Mouse (Mus musculus): Measurements from ENCODE around the gene BC107364. TPM values are rescaled to one million over a fixed set of nuclear protein-coding genes. Genes with fewer than 3 reads are reported as not detected.
A peak's percentile ranks its signal among the peaks of the same experiment; 100 is the strongest.
"Not testable (repeated sequence)": the region's sequence is repeated elsewhere in the genome, so short reads cannot be mapped to it uniquely, and the experiment has no call there.

The BC107364 gene
- total RNA-seq, 2 experiments from 2014 or later: not detected

DNA sequence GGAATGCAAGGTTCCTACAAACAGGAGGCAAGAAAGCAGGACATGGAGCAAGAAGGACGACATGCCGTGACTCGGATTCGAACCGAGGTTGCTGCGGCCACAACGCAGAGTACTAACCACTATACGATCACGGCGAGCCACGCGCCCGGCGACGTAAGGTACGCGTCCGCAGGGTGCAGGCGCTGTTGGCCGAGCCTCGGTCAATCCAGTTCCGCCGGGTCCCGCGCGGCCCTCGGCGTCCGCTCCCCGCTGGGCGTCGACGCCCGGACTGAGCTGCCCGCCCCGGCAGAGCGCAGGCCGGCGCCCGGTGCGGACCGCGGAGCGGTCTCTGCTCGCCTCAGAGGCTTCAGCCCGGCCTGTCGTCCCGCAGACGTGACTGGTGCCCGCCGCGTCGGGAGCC is 5.9 kb upstream of the BC107364 start:
- ATAC-seq (replicated peaks; ENCODE audit: poor library complexity): peak; percentile 29

GRCm38 (mm10) chr3:96451181-96451737 is 847 bp downstream of the BC107364 start:
- peak; percentile 64 for ATAC-seq (replicated peaks; ENCODE audit: poor library complexity)

DNA sequence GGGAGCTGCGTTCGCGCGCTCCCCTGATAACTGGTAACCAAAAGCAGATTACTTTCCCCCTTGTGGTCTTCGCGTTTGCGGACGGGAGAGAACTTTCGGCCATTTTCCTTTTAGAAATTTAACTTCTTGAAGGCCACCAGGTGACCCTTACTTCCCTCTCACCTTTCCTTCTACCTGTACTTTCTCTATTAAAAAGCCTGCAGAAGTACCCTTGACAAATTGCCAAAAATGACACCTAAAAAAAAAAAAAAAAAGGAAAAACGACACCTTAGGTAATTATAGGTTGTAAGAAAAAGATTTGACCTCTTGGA is 1.6 kb downstream of the BC107364 start:
- ATAC-seq (replicated peaks; ENCODE audit: poor library complexity): 0 out of 2 replicates have a peak, but pooled peaks have one; percentile 12

DNA sequence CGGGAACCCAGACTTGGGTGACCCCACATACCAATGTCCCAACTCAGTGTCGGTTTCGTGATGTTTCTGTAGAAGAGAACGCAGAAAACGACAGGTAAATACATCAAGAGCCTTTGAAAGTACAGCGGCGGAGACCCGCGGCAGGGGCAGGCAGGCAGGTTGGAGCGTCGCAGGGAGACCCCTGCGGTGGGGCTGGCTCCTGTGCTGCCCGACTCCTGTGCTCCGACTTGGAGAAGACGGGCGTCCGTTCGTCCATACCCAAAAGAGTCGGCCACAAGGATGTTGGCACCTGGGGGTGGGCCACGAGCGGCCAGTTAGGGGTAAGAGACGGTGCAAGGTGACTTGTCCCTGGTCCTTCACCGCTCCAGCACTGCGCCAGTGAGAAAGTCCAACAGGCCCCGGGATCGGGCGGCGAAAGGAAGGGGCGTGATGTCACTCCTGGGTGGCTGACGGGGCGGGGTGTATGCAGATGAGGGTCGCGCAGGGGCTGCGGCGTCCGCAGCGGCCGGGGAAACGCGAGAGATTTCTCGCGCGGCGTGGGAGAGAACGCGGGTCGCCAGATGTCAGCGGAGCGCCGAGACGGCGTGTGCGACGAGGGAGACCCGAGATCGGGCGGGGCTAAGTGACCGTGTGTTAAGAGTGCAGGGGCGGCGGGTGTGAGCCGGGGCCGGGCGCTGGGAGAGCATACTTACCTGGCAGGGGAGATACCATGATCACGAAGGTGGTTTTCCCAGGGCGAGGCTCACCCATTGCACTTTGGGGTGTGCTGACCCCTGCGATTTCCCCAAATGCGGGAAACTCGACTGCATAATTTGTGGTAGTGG is 2.1 kb downstream of the BC107364 start:
- 0 out of 2 replicates have a peak, but pooled peaks have one; percentile 5 for ATAC-seq (replicated peaks; ENCODE audit: poor library complexity)

DNA sequence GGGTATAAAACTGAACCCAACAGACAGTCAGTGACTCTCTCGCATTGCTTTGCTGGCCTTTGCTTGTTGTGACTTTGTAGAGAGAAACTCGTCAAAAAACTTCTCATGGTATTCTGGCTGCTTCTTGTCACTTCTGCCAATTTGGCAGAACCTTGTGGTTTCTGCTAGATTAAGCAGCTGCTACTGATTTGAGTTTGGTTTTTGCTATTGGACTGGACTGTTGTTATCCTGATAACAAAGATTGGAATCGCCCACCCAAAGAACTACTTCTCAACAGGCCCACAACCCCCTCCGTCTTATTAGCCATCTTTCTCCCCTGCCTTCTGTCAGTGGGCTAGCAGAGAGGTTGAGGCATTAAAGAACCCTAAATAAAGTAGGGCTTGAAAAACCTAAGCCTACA is 6.7 kb downstream of the BC107364 start:
- ATAC-seq (replicated peaks; ENCODE audit: poor library complexity): no peak

DNA sequence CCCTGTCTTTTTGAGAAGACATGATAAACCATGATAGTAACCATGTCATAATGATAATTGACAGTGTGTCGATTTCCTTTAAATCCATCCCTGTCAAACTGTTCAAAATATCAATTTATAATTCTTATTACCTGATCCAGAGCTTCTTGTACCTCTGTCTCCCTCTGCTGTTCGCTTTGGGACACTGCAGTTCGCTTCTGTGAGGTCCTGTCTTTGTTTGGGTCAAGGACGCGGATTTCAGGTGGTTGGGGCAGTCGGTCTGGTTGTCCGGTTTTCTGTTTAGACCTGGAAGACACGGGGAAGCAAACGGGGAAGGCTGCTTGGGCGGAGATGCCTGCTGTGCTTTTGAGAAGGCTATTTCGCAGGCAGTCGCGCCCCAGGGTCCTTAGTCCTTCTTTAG is 11.5 kb downstream of the BC107364 start:
- peak; percentile 73 for ATAC-seq (replicated peaks; ENCODE audit: poor library complexity)

DNA sequence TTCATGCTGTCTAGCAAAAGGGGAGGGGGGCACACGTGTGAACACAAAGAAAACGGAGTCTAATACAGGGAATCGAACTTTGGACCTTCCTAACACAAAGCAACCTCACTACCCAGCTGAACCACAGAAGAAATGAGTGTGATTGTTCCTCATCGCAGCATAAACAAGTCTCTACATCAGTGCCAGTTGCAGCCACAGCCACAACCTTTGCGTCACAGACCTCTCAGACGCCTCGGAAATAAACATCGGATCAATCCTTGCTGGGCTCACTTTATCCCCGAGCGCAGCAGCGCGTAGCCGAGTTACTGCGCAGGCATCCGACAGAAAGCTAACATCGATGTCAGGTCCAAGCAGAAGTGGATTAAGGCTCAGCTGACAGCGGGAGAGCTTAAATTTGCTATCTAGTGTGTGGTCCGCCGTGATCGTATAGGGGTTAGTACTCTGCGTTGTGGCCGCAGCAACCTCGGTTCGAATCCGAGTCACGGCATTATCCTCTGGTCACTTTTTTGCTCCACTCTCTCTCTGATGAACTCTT is 16.5 kb downstream of the BC107364 start:
- peak; percentile 87 for ATAC-seq (replicated peaks; ENCODE audit: poor library complexity)

GRCm38 (mm10) chr3:96432207-96432606 is 19.9 kb downstream of the BC107364 start:
- no peak for ATAC-seq (replicated peaks; ENCODE audit: poor library complexity)

DNA sequence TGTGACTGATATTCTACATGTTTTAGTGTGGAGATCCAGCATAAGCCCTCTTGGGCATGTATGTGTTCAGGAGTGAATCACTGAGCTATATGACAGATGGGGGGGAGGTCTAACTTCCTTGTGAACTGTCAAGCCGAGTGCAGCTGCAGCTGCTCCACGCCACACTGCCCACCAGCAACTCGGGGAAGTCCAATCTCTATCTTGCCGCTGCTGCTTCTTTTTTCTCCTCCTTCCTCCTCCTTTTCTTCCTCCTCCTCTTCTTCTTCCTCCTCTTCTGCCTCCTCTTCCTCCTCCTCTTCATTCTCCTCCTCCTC is 22.3 kb downstream of the BC107364 start:
- ATAC-seq (replicated peaks; ENCODE audit: poor library complexity): no peak

- ATAC-seq (replicated peaks; ENCODE audit: poor library complexity): peak; percentile 83
Measured at GRCm38 (mm10) chr3:96428941-96429818, 22.9 kb downstream of the BC107364 start.

DNA sequence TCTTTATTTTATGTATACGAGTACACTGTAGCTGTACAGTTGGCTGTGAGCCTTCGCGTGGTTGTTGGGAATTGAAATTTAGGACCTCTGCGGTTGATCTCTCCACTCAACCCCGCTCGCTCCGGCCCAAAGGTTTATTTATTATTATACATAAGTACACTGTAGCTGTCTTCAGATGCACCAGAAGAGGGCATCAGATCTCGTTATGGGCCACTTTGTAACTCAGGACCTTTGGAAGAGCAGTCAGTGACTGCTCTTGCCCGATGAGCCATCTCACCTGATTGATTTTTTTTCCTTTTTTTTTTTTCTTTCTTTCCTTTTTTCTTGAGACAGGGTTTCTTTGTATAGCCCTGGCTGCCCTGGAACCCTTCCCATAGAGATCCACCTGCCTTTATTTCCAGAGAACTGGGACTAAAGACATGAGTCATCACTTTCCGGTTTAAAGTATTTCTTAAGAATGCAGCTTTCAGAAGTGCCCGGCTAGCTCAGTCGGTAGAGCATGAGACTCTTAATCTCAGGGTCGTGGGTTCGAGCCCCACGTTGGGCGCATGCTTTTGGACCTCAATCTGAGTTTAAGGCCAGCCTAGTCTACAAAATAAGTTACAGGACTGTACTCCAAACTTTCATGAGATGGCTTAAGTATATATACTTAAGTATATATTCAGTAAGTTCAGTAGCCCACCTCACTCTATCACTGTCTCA is 24.2 kb downstream of the BC107364 start:
- peak; percentile 62 for ATAC-seq (replicated peaks; ENCODE audit: poor library complexity)

- 0 out of 2 replicates have a peak, but pooled peaks have one; percentile 27 for ATAC-seq (replicated peaks; ENCODE audit: poor library complexity)
Measured at GRCm38 (mm10) chr3:96427311-96427710, 24.8 kb downstream of the BC107364 start.

DNA sequence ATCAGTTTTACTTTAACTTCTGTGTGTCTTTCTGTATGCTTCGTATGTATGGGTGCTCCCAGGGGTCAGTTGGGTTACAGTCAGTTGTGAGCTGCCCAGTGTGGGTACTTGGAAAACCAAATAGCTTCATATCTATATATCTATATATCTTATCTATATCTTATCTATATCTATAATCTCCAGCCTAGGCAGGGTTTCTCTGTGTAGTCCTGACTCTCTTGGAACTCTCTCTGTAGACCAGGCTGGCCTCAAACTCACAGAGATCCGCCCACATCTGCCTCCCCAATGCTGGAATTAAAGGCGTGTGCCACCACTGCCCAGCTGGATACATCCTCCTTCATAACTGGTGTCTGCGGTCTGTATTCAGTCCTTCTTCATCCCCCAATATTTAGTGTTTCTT is 25.8 kb downstream of the BC107364 start:
- ATAC-seq (replicated peaks; ENCODE audit: poor library complexity): no peak

GRCm38 (mm10) chr3:96424447-96424846 is 27.7 kb downstream of the BC107364 start:
- ATAC-seq (replicated peaks; ENCODE audit: poor library complexity): not testable (repeated sequence)

DNA sequence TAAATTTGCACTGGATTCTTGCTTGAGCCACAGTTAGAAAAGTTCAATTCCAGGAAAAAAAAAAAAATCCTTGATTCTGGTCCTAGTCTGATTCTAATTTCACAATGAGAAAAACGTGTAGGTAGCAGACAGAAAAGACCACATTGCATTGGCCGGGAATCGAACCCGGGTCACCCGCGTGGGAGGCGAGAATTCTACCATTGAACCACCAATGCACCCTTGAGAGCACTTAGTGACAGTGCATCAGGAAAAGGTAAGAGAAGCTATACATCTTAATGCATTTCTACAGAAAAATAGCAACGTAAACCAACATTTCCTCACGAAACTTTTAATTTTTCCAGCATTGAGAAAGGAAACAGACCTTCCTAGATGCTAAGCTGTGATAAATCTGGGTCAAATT is 28.2 kb downstream of the BC107364 start:
- peak; percentile 54 for ATAC-seq (replicated peaks; ENCODE audit: poor library complexity)

DNA sequence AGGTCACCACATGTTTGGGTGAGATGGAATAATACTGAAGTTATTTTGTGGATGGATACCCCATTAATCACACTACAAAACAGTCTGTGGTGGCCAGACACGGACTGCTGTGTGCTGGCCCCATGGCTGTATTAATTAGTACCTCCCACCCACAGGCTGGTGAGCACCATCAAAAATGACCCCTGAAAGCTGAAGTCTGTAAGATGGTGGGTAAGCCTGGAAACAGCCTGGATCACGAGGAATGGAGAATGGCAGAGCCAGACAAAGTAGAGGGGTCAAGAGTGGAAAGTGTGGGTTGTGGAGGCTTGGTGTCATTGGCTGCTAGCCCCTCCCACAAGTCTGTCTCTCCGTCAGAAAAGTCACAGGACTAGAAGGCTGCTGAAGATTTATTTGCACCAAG is 31.3 kb downstream of the BC107364 start:
- no peak for ATAC-seq (replicated peaks; ENCODE audit: poor library complexity)

- ATAC-seq (replicated peaks; ENCODE audit: poor library complexity): not testable (repeated sequence)
Measured at GRCm38 (mm10) chr3:96418902-96419301, 33.2 kb downstream of the BC107364 start.

DNA sequence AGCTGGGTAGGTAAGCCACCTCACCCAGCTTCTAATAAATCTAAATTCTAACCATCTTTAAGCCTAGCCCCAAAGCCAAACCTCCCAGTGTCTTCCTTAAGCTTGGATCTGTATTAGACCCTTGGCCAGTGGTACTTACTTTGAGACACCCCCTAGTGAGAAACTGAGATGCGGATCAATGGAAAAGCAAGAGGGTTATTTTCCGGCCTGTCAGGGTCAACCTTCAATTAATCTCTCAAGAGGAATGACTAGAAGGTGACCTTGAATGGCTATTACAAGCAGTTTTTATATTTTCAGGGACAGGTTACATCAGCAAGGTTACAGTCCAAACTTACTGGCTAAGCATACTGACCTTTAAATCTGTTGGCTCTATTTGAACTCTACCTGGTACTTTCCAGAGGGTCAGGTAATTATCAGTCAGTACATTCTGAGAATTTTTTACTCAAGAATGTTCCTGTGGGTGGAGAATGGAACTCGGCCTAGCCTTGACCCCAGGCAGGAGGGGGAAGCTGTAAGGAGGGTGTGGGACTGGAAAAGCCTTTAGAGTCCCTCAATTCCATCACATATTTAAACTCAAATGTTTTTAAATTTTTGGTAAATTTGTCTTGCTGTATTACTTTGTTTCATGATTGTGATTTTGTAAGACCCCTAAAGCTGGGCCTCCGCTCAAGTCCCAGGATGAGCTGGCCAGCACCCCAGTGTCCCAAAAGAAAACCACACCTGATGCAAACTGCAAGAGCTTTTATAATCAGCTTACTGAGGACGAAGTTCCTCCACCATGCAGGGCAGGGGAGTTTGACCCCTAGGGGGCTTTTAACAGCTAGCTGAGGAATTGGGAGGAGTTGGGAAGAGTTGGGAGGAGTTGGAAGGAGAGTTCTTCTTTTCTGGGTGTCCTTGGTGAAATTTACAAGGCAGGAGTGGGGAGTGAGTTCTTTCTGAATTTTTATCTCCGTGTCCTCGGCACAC is 34.0 kb downstream of the BC107364 start:
- ATAC-seq (replicated peaks; ENCODE audit: poor library complexity): no peak

GRCm38 (mm10) chr3:96416595-96416994 is 35.5 kb downstream of the BC107364 start:
- no peak for ATAC-seq (replicated peaks; ENCODE audit: poor library complexity)

DNA sequence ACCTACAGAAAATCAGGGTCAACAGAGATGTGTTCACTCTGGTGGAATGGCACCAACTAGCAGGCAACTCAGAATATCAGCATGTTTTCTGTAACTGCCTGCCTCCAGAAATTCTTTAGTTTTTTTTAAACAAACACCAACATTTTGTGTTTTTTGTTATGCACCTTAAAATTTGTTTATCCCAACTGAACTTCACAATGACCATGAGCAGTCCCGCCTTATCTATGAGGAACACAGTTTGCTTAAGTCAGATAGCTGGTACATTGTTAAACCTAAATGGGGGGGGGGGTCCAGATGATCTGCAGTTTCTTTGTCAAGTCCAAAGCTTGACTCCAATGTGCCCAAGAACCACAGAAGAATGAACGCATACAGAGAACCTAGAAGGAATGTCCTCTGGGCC is 36.0 kb downstream of the BC107364 start:
- ATAC-seq (replicated peaks; ENCODE audit: poor library complexity): no peak

Measured in megakaryocyte progenitor cell, adult 5-6 weeks (primary cell).